Mouse (Mus musculus) thymus, postnatal 10 days (tissue): ENCODE results near the gene Gcn1l1.

ENCODE experiments used
- DNase-seq, 2 experiments: peaks; one replicate each; pipeline ENCODE4 v3.0.0; 2021; ENCODE audit warnings: low spot score in 2 of 2

The Gcn1l1 gene

GRCm38 (mm10) chr5:115611566-115611965 is 46.5 kb downstream of the Gcn1l1 start:
- no peak for DNase-seq

GRCm38 (mm10) chr5:115613332-115613731 is 48.3 kb downstream of the Gcn1l1 start:
- DNase-seq, result no peak

DNA sequence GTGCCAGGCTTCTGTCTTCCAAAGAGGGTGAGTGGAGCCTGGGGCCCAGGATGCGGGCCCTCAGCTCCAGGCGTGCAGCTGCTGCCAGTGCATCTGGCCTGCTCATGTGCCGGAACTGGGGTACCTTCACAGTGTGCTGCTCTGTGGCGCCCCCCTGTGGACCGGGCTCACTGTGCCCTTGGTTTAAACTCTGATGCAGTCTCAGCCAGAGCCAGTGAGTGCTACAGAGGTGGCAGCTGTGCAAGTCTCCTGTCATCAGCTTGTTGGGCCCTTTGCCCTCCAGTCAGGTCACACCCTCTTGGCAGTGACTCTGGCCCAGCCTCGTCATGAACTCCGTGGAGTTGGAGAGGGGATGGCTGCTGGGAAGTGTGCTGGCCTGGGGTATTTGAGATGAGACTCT is 49.9 kb downstream of the Gcn1l1 start:
- peak; percentile 18 to 74 for DNase-seq

- no peak for DNase-seq
Observed at GRCm38 (mm10) chr5:115619690-115620089, 54.6 kb downstream of the Gcn1l1 start.

DNA sequence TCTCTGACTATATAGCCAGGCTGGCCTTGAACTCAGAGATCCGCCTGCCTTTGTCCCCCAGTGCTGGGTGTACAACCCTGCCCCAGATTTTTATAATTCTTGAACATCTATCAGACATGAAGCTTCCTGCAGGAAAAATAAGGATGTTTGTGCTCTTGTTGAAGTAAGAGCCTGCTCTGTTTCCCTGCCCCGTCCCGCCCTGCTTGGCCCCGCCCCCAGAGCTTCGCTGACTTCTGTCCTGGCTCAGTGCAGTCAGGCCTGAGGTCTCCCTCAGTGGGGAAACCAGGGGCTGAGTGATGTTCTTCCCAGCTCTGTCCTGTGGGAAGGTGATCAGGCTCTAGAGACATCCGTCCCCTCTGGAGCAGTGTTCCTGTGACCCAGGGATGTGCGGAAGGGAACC is 57.6 kb downstream of the Gcn1l1 start:
- DNase-seq, result no peak

DNA sequence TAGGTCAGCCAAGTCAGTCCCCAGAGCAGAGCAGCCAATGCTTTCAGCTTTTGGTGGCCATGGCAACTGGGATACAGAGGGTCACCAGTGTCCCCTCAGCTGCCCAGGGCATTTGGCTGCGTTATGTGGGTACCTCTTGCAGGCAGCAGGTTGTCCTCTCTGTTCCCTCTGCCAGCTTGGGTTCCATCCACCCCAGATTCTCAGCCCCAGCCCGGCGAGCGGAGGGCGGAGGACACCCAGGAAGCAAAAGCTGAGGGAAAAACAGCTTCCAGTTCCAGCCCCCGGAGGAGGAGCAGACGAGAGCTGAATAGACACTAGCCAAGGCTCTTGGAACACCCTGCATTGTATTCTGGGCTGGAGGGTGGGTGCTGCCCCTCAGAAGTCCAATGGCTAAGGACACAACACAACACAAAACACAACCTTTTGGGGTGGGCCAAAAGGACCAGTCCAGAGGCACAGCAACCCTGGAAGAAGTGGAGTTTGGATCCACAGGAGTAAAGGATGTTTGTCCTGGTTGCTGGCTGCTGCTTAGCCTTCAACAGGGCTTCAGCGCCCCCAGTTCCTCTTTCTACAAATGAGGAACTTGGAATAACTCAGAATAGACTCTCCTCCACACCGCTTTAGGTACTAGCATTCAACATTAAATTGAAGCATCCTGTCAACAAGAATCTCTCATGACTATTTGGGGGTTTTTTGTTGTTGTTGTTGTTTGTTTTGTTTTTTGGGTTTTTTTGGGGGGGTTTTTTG is 58.8 kb downstream of the Gcn1l1 start:
- no peak for DNase-seq

DNA sequence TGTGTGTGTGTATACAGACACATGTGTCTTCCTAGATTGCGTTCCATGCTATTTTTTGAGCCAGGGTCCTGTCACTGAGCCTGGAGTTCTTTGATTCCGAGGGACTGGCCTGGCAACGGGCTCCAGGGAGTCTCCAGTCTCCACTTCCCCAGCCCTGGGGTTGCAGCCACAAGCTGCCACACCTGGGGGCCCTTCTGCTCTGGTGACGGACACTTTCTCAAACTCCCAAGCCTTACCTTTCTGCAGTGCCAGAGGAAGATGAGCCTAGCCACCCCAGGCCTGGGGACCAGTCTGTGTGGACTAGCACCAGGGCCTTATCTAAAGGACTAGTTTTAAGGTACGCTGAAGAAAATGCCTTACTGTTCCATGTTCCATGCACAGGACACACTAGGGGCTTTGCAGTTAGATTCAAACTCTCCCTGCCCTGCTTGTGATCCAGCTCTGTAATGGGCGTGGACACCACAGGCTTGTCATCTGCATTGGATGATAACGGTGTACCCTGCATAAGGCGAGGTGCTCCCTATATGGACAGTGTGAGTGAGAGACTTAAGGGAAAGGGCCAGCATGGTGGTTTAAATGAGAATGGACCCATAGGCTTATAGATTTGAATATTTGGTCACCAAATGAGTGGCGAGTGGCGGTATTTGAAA is 61.3 kb downstream of the Gcn1l1 start:
- DNase-seq, result no peak

- no peak for DNase-seq
Observed at GRCm38 (mm10) chr5:115628083-115628482, 63.0 kb downstream of the Gcn1l1 start.

- no peak for DNase-seq
Observed at GRCm38 (mm10) chr5:115629672-115630071, 64.6 kb downstream of the Gcn1l1 start.

- DNase-seq, result no peak
Observed at GRCm38 (mm10) chr5:115630291-115630690, 65.2 kb downstream of the Gcn1l1 start.

- peak; percentile 92 to 94 for DNase-seq
Observed at GRCm38 (mm10) chr5:115631505-115632357, 66.7 kb downstream of the Gcn1l1 start, which contains the start of gene Rab35. Gene Rab35, plus strand, starts transcription at chr5:115631908.

DNA sequence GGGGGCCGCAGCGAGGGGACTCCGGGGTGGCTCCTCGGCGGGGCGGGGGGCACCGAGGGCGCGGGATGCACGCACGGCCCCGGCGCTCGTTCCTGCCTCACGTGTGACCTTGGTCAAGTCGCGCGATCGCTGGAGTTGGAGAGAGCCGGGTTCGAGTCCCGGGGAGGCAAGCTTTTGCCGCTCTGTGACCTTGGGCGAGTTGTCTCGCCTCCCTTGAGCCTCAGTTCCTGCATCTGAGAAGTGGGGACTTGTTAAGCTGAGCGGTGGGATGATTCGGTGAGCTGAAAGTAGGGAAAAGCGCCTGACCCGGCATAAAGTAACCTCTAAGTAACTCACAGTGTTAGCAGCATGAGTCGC is 67.3 kb downstream of the Gcn1l1 start:
- DNase-seq, result peak; percentile 37 to 43

DNA sequence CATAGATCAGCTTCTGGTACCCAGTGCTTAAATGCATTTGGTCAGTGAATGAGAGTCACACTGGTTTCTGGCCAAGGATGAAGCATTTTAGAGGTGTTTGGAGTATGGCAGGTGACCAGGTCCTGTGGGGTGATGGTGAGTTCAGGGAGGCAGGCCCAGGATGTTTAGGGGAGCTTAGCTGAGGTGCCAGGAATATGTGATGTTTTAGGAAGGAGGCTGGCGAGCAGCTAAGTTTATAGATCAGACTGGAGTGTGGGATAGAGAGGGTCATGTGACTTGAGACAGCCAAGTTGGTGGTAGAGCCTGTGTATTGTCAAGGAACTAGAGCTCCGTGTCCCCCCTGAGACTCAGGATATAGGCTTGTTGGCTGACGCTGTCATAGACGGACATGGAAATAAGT is 68.0 kb downstream of the Gcn1l1 start:
- no peak for DNase-seq

DNA sequence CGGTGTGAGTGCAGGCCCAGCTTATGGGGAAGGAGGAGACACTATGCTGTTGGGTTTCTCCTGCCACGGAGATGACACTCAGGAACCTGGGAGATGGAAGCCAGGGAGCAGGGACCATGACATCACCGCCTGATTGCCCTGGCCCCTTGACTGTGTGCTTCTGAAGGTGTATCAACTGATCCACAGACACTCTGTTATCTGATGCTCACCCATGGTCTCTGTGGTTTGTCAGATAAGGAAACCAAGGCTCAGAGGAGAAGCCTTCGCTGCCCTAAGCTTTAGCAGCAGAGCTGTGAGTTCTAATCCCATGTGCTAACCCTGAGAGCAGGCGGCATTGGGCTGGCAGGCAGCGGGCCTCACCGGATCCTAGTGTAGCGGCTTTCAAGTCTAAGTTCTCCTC is 69.0 kb downstream of the Gcn1l1 start:
- no peak for DNase-seq

- DNase-seq, result peak in 1 of 2 experiments; percentile 26
Observed at GRCm38 (mm10) chr5:115635536-115635935, 70.5 kb downstream of the Gcn1l1 start.

- peak; percentile 15 to 31 for DNase-seq
Observed at GRCm38 (mm10) chr5:115644192-115644591, 79.1 kb downstream of the Gcn1l1 start.

DNA sequence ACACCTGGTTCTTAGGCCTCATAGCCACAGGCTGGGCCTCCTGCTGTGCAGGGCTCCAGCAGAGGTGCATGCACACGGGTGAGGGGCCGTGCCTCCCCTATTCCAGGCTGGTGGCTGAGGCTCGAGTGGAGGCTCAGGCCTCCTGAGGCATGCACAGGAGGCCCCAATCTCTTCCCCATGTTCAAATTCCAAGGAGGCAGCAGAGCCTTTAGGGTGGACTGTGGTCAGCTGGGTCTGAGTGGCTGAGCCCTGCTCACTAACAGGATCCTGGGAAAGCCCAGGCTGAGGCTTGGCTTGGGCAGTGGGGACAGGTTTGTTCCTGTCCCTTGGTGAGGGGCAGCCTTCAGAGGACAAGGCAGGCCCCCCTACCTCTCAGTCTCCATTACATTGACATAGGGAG is 83.8 kb downstream of the Gcn1l1 start:
- no peak for DNase-seq

DNA sequence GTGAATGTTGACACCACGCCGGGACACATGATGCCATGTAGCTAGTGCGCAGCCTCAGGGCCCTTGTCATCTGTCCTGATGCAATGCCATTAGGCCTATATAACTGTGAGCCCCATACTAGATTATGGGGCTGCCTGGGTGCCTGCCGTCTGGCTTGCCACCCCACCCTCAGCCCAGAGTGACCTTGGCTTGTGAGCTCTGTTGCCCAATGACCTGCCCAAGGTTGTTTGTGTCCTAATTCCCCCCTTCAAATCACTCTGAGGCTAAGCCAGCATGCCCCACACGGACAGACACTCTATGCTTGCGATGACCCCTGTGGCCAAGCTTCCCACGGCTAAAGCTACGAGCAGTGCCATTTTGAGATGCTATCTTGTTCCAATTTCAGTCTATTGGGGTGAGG is 84.6 kb downstream of the Gcn1l1 start:
- DNase-seq, result no peak

GRCm38 (mm10) chr5:115650885-115651284 is 85.8 kb downstream of the Gcn1l1 start:
- DNase-seq, result no peak

GRCm38 (mm10) chr5:115651821-115652220 is 86.8 kb downstream of the Gcn1l1 start:
- DNase-seq, result no peak

- peak; percentile 99 to 100 for DNase-seq
Observed at GRCm38 (mm10) chr5:115652681-115653575, 87.9 kb downstream of the Gcn1l1 start.
